Mouse (Mus musculus) adrenal gland, adult 2 months (tissue): ENCODE measurements around the gene Nfib. TPM values are rescaled to one million over a fixed set of nuclear protein-coding genes. Genes with fewer than 3 reads are reported as not detected.
A peak's percentile ranks its signal among the peaks of the same experiment; 100 is the strongest.

Experiments
- DNase-seq: peaks from one replicate; pipeline ENCODE4 v3.0.0; 2021
- polyA plus RNA-seq: library from polyadenylated mRNA; depleted of rRNA; stranded (reverse); fragments of >200 nt; gene quantifications from 2 replicates; pipeline ENCODE4 v1.2.3, GENCODE M21; 2012
- total RNA-seq, 2 experiments: library from RNA; stranded (reverse); gene quantifications; 2 replicates each; pipeline ENCODE4 v1.2.3; 2021

Nfib gene
- total and polyA plus RNA-seq, 3 experiments: 19.6 to 86.3 (median 84.1) TPM

DNA sequence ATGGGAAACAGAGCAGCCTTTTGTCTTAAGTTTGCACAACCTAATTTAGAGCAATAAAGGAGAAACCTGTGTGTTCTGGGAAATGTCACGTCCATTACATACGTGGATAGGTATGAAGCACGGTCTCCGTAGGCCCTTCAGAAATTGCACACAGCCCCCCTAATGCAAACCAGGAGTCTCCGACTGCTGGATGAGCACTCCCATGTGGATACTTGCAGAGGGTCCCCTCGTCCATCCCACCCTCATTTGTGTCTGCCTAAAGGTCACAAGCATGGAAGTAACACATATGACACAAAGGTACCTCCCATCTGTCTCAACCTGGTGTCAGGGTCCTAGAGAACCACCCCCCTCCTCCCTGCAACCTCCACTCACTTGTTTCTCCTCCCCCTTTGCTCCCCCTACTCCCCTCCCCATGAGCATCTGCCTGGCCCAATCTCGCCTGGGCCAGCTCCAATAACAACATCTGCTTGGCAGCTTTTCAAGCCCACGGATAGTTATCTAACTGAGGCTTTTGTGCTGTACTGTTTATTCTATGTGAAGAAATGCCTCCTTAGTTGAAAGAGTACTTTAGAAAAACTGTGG is 241.4 kb downstream of the Nfib start:
- DNase-seq: peak; percentile 78

DNA sequence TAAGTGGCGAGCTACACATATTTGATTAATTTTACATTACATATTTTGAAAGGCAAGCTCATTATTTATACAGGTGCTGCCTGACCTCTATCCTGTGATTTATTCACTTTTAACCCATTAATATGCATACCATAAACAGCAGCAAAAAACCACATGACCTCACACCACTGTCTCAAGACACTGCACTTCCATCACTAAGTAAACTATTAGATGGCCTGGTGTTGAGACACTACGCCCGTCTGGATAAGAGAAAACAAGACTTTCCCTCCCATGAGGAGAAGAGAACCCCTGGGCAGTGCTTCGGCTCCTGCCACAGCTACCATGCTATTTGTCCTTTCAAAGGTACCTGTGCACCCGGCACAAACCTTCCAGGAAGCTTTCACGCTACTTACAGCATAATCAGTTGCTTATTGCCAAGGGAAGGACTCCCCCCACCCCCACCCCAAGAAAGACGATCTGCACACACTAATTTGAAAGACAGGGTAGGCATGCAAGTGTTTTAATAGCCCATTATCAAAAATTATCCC is 242.3 kb downstream of the Nfib start:
- no peak for DNase-seq

DNA sequence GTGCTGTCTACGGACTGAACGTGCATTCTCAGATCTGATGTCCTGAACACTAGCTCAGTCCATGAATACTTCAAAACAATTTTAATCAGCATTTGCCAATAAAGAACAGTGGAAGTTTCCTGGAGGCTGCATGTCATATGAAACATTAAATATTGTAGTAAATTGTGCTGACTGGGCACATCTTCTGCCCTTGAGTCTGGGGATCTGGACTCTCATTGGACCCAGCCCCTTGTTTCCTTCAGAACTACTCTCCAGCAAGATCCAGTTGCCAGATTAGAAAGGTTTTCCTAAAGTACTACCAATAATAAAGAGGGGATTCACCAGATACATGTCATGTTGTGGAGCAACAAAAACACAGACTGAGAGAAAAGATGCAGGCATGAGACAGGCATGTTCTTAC is 243.9 kb downstream of the Nfib start:
- no peak for DNase-seq

DNA sequence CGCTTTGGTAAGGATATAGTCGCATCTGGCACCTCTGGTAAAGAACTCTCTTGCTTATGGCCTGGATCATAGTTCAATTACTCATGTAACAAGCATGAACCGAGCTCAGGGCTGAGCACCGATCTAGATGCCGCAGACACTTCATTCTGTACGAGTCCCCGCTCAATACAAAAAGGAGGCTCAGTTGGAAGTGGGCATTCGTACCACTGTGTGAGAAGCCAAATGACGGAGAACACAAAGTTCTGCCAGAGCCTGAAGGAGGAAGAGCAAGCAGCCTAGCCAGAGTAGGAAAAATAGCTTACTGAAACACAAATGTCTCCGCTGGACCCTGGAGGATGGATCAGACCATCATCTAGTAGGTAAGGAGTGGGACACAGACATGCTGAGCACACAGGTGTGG is 246.7 kb downstream of the Nfib start:
- no peak for DNase-seq

DNA sequence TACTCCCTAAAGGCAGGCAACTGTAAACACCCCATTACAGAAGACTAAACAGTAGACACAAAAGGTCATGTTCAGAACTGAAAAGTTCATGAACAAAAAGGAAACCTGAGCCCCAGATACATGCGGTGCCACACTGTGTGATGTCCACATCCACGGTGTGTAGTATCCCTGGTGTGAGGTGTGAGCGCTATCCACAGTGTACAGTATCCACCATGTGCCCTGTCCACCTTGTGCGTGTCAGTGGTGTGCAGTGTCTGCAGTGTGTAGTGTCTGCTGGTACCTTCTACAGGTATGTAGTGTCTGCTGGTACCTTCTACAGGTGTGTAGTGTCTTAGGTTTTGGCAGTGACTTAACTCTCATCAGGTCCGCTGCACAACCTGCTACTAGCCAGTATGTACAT is 248.6 kb downstream of the Nfib start:
- DNase-seq: no peak

DNA sequence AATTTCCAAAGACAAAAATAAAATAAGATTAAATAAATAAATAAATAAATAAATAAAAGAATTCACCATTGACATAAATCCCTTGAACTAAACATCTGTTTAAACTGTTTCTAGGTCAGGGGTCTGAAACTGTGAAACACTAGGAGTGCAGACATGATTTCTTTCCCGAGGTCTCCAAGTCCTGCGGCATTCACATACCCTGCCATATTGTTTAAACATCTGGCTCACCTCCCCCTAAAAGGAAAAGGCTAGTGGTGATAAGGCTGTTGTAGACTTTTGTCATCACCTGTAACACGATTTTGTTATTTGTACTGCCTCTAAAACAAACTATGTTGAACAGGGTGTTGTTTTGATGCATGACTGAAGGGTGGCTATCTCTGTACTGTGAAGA is 249.2 kb downstream of the Nfib start:
- DNase-seq: no peak

DNA sequence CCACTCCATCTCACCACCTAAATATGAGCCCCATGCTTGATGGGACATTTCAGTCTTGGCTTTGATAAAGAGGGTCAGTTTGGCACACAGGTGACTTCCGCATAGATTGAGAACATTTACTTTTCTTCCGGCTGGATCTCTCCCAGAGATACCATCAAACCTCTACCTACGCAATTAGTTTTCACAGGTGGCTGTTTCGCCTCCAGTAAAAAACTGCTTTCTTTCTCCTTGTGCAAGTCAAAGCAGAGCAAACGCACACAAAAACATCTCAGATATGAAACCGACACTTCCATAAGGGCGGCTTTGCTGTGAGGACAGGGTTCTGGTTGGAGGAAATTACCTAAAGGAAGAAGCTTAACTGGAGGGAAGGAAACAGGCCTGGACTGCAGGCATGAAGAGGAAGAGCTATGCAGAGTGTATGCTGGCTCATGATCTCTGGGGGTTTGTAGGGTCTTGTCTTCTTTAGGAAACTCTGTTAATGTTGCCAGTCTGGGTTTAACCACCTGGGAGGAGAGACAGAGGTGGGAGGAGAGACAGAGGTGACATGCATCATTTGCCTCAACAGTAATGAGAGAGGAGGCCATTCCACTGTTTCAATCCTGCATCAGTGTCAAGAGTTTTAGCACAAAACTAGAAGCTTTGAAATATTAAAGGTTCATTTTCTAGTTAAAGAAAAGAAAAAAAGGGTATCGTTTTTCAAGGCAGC is 249.8 kb downstream of the Nfib start:
- DNase-seq: no peak

DNA sequence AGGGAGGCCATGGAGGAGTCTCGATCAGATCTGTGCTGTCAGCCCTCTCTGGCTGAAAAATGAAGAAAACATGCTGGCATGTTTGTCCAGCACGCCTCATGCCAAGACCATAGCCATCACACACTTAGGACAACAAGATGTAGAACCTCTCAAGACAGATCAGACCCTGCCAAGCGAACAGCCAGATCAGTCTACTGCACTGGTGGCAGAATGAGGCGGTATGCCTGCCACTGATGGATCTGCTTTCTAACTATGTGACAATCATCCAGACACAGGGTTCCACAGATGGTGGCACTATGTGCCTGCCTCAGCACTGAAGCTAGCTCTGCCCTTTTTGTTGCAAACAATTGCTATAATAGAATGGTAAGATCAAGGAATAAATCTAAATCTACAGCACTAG is 250.6 kb downstream of the Nfib start:
- DNase-seq: no peak

DNA sequence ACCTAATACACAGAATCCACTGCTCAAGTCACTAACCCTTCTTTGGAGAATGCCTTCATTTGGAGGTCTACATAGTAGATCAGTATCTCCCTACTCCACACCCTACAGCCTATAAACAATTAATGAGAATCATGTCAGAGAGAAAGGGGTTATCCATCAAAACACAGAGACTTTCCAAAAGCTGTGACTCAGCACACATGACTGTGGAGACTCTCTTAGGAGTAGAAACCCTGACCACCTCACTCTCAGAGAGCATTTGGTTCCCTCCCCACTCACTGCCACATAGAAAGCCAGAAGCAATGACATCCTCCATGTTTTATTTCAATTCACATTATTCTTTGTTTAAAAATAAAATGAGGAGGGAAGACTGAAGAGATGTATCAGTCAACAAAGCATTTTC is 252.2 kb downstream of the Nfib start:
- DNase-seq: no peak

DNA sequence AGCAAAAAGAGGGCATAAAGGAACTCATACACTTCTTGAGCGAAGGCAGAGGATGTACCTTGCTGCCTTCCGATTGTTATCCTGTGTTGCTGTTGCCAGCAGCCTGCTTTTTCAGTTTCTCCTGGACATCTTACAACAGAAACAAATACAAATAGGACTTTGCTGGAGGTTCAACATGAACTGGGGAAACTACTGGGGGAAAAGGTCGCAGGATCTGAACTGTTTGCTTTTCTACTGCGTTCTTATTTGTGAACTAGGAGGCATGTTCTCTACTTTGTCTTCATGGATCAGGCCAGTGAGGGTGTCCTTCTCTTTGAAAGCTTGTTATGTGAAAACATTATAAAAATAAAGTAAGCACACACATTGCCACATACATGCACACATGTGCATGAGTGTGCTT is 252.6 kb downstream of the Nfib start:
- no peak for DNase-seq

DNA sequence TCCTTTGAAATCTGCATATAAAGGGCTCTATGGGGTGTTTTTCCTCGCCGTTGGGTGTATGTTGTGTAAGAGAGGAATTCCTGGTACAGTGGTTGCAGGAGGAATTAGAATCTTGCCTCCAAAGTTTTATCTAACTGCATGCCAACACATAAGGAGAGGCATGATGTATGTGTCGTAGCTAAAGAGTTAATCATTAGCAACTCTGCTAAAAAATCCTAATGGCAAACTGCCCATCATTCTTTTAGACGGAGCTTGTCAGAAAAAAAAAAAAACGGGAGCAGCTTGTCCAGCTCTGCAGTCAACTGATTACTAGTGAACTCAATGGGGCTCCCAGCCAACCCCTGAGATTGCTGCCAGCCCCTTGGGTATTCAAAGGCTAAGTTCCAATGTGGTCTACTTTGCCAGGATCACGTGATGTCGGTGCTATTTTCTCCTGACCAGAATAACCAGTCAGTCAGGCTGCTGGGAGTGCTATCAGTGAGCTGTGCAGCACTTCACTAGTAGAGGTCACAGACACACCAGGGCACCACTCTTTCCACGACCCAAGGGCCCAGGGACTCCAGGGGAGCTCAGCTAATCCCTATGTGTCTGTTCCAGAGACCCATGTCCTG is 258.4 kb downstream of the Nfib start:
- peak; percentile 82 for DNase-seq

DNA sequence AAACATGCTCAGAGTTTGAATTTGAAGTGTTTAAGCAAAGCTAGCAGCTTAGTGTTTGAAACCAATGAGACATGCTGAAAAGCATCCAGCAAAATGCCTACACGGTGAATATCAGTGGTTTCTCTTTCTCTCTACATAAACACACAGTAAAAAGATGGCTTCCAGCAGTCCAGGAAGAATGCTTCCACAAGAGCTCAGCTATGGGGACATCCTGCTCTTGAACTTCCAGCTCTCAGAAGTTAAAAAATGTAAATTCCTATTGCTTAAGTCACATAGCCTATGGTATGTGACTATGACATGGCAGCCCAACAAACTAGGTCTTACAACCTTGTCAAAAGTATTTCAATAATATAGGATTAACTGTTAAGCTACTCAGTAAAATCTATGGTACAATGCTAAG is 261.5 kb downstream of the Nfib start:
- DNase-seq: no peak

DNA sequence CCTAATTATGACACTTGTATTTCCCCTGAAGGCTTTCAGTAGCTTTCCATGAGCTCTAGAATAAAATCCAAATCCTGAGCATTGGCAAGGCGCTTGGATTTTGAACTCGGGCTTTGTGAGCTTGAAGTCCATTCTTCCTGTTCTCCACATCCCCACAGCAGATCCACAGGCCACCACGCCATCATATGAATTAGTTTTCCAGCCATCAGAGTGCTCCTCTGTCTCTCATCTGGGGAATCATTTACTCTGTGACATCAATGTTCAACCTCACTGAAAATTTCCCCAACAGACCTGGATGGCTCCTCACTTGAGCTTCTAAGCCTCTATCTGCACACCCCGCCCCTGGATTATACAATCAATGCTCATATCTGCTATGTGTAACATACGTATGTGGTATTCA is 262.1 kb downstream of the Nfib start:
- DNase-seq: no peak

DNA sequence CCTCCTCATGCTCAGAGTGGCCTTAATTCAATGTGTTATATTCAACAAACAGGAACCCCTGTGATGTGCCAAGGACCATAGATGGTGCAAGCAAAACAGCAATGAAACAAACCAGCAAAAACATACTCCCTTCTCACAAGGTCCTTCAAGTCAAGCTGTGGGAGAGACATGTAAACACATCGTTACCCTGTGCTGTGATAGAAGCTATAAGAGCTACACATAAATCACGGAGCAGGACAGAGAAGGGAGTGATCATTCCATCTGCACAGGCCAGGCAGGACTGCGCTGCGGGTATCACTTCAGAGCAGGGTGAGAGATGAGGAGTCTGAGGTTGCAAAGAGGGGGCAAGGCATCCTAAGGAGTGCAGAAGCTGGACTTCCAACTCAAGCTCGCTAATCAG is 262.5 kb downstream of the Nfib start:
- DNase-seq: no peak

DNA sequence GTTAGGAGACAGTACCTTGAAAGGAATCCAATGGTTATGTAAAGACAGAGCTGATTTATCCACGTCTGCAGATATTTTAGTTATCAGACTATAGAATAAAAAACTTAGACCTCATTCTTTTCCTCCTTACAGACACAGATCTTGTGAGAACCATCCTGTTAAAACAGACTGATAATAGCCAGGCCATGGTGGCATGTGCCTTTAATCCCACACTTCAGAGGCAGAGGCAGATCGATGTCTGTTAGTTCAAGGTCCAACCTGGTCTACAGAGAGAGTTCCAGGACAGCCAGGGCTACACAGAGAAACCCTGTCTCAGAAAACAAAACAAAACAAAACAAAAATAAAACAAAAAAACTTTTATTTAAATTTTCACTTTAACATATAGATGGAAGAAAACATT is 264.9 kb downstream of the Nfib start:
- DNase-seq: no peak

DNA sequence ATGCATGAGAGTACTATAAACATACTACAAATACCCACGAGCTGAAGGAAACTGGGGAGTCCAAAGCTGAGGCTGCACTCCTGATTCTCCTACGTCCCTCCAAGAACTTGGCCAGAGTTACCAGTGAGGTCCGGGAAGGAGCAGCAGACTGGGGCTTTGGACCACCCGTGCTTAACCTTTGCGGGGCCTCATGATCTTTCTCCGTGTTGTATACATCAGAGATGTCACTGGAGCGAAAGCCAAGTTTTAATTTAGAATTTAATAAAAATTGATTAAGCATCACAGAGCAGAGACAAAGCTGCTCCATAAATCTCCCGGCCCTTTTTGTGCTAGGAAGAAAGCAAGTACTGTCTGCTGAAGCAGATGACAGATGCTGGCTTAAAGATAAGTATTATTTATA is 265.7 kb downstream of the Nfib start:
- DNase-seq: no peak

DNA sequence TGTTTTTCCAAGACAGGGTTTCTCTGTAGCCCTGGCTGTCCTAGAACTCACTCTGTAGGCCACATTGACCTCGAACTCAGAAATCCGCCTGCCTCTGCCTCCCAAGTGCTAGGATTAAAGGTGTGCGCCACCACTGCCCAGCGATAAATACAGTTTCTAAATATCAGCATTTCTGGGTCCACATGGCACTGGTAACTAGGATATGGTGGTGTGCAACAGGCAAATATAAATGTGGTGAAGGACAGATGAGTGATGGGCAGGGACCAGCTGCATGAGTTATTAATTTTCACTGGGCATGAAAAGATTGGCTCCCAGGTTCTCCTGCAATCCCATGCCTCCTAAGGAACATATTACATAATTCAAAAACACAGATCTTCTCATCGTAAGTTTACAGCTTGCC is 266.9 kb downstream of the Nfib start:
- no peak for DNase-seq

DNA sequence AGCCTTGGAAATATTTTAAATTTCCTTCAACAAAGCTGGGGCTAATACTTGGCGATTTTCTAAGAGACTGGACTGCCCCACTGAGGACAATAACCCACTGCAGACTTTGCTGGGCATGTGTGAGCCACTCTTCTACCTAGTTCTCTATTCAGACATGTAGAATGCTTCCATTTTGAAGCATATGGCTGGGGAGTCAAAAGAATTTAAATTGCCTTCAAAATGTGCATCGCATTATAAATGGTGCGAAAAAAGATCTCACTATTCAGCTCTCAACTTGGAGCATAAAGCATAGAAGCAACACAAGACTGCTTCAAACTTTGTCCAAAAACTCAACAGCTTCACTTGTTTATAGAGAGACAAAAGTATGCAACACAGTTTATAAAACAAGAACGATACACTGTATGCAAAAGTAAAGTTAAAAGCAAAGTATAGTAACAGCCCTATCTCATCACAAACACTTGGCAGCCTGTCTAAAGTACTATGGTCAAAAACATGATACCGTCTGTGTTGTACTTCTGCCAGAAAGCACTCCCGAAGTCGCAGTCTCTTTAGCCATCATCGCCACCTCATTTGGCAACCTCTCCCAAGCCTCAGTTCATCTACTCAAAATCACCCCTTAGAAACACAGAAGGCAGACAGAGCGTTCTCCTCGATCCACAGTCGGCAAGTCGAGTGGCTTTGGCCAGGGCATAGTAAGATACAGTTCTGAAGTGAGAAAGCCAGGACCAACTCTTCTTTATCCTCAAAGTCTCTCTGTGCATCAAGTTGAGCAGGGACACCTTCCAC is 267.8 kb downstream of the Nfib start:
- DNase-seq: no peak

DNA sequence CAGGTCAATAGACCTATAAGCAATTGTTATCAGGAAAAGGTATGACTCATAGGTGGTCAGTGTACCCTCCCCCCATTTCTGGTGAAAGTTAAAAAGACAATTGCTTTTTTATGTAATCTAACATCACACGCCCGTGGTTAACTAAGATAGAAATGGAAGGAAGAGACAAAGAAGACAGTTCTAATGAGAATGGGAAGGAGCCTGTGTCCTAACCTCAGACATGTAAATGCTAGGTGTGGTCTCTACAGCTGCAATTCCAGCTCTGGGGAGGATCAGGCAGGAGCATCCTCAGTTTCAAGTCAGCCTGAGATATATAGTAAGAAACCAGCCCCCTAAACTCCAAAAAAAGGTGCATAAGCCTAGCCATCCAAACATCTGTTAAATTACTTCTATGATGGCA is 268.9 kb downstream of the Nfib start:
- DNase-seq: no peak

DNA sequence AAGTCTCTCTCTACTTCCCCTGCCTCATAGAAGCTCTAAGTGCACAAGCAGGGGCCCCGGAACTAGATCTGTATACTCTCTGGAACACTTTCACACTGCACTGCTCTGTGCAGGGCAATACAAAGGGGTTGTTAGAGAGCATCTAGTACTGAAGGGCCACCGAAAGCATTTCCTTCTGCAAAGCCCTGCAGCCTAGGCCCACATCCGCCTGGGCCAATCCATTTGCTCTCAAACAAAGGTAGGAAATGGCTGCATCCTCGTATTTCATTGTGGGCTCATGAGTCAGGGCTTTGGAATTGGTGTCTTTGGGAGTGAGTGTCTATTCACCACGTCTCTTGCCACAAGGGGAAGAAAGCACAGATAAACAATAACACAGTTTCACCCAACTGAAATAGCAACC is 269.8 kb downstream of the Nfib start:
- peak; percentile 74 for DNase-seq

DNA sequence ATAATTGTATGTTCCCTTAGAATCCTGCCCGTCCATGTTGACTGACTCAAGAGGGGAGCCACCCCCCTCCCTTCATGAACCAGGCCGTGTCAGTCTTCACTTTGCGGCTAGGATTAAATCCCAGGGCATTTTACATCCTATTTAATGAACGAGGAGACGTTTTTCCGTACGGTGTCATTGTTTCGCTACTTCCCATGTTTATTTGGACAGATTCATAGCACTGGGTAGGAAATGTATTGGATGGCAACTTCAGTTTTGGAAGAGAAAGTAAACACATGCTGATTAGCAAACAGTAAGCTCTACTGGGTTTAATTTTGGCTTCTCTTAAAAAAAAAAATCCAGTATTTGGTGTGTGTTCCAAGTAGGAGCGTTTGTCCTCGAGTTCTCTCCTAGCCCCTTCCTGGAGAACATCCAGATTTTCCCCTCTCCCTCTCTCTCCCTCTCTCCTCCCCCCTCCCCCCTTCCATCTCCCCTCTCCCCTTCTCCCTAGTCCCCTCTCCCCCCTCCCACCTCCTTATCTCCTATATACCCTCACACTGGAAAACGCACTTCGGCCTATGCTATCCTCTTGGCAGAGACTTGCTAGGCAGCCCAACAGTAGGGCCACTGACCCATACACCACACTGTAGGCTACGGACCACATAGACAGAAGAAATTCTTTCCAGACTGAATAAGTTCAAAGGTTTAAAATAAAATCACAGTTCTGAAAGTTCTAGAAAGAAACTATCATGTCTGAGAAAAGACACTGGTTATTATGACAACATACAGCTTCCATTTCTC is 271.4 kb downstream of the Nfib start:
- no peak for DNase-seq

DNA sequence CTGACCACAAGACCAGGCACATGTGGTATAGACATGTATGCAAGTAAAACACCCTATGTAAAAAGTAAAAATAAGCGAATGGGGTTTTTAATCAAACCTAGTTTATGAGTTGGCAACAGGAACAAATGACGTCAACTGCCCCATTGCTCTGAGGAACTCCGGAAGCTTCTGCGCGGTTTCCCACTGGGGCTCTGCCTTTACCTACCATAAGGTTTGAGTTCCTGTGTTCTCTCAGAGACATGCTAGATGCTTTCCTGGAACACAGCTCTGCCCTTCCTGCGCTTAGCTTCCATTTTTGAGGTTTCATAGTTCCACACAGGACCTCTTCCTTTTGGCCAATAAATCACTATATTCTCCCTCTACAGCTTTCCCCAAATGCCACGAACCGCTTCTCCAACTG is 273.7 kb downstream of the Nfib start:
- DNase-seq: no peak
